Mouse (Mus musculus) embryo, embryonic 10 days (tissue): ENCODE data around the gene Anapc15.

ENCODE experiments used
- DNase-seq: peaks from one replicate; pipeline ENCODE4 v3.0.0-alpha.2; 2015; ENCODE audit warnings: low spot score

Anapc15 gene

DNA sequence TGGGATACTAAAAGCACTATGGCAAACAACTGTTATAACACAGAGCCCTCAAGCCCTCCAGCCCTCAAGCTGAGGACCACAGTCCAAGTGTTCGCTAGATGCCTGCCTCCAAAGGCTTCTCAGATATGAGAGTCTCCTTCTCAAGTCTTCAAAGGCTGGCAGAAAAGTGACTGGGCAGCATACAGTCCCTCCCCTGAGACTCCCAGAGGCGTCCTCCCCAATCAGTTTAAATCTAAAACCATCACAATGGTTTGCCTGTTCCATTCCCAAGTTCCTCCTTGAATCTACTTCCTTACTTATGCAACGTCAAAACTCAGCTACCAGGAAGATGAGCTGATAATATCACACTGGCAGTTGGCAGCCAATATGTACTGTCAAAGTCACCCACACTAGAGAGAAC is at the start of gene Anapc15:
TSS of gene Anapc15 (plus strand) at position 301 of the 400 bp plus-strand sequence.
- DNase-seq = no peak

GRCm38 (mm10) chr7:101817861-101818401 is 45.6 kb upstream of the Anapc15 start, which contains the start of gene Phox2a:
Phox2a (plus strand) TSS chr7:101818313.
- DNase-seq = peak; percentile 21

DNA sequence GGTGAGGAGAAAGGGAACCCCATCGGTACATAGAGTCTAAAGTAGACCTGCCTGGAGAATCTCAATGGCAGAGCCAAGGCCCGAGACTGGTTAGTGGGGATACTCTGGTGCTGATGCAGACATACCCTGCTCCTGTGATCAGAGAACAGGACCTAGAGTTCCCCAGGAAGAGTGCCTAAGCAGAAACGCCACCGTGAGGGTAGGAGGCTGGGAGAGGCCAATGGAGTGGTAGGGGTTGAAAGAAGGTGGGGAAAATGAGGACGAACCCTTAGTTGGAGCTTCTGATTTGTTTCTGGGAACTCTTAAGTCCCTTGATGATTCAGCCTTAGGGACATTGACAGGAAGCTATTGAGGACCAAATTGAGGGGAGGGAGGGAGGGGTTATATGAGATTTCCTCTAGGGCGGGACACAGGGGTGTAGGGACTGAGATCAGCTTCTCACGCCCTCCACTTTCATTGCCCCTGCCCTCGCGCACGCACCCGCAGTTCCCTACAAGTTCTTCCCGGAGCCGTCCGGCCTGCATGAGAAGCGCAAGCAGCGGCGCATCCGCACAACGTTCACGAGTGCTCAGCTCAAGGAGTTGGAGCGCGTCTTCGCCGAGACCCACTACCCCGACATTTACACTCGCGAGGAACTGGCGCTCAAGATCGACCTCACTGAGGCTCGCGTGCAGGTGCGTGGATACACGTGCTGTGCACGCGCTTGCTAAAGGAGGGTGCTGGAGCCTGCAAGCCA is 43.1 kb upstream of the Anapc15 start:
- peak; percentile 60 for DNase-seq

GRCm38 (mm10) chr7:101821571-101822501 is 41.7 kb upstream of the Anapc15 start:
- DNase-seq = peak; percentile 86

GRCm38 (mm10) chr7:101822836-101823757 is 40.4 kb upstream of the Anapc15 start:
- peak; percentile 77 for DNase-seq

GRCm38 (mm10) chr7:101823758-101824630 is 39.5 kb upstream of the Anapc15 start:
- no peak for DNase-seq

- DNase-seq = no peak
Observed at GRCm38 (mm10) chr7:101830373-101830772, 33.1 kb upstream of the Anapc15 start.

- no peak for DNase-seq
Observed at GRCm38 (mm10) chr7:101831437-101831836, 32.1 kb upstream of the Anapc15 start.

GRCm38 (mm10) chr7:101832372-101832771 is 31.1 kb upstream of the Anapc15 start:
- no peak for DNase-seq

DNA sequence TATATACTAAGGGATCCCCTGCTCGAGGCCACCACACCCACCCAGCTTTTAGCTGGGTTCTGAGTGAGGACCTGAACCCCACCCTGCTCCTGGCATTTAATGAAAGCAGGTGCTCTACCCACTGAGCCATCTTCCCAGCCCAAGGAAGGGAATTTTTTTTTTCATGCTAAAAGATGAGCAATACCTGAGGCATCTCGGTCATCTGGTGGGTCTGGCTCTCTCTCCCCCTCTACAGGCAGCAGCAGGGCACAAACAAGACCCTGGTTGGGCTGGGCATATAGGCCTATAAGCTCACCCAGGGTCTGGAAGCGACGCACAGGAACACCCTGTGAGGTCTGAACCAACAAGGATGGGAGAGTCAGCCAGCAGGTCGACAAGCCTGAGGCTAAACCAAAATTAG is 30.2 kb upstream of the Anapc15 start:
- no peak for DNase-seq

- no peak for DNase-seq
Observed at GRCm38 (mm10) chr7:101833916-101834584, 29.5 kb upstream of the Anapc15 start.

DNA sequence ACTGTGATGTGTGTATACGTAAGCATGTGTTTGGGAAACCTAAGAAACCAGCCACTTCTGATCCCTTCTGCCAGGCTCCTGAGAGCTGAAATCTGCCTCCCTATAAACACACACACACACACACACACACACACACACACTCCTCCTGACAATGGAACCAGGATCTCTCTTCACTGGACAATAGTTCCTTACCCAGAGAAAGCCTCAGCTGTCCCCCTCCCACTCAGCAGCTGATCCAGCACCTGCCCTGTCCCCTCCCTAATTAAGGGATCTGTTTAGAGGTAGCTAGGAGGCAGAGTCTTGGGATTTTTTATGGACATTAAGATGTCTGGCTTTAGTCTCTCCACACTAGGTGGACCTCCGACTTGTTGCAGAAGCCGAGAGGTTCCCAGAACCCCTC is 28.6 kb upstream of the Anapc15 start:
- no peak for DNase-seq

GRCm38 (mm10) chr7:101835457-101836109 is 27.9 kb upstream of the Anapc15 start:
- DNase-seq = peak; percentile 52

GRCm38 (mm10) chr7:101836271-101837153 is 27.0 kb upstream of the Anapc15 start:
- DNase-seq = peak; percentile 70

- DNase-seq = peak; percentile 49
Observed at GRCm38 (mm10) chr7:101837154-101837605, 26.3 kb upstream of the Anapc15 start.

DNA sequence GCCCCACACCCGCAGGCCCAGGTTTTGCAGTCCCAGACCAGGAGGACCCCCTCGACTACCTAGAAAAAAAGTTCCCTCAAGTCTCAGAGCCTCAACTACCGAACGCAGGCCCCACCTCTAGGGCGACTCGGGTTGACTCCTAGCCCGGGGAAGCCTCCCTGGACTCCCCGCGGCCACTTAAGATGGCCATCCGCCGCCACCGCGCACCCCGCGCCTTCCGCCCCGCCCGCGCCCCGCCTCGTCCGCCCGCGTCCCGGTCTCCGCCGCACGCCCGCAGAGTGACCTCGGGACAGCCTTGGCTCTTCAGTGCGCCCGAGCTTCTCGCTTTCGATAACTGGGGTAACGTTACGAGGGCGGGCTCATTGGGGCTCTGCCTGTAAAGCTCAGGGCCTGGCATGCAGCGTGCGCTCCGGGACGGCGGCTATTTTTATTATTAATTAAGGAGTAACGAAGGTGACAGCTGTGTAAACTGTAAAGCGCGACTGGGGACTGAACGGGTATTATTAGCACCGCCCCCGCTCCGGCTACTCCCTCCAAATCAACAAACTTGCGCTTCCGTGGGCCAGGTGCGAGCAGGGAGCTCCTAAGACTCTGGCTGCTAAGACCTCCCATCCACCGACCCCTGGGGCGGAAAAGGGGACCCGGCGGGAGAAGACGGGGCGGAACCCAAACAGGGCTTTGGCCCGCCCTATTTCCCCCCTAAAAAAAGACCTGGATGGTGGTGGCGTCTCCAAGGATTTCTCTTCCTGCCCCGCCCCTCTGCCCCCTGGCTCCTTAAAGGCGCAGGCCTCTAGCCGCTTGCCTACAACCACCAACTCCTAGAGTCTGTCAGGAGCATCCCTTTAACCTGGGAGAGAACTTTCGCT is 25.7 kb upstream of the Anapc15 start, which contains the start of gene Inppl1:
TSS of gene Inppl1 (minus strand) at position 624 of the 866 bp plus-strand sequence.
- peak; percentile 88 for DNase-seq

DNA sequence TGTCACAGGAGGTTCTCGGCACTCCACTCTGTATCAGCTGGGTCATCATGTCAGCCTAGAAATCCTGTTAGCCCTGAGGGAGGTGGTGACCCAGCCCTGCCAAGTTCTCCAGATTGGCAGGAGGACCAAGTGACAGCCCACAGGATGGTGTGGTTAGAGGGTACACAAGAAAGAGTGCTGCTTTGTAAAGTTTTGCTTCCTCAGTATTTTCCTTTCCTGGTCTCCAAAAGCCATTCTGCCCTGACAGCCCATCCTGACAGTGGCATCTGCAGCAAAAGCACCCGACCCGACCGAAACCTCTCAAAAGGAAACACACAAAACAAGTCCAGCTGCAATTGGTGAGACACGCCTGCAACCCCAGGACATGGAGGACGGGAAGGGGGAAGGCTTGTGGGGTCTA is 19.3 kb upstream of the Anapc15 start:
- no peak for DNase-seq
